Mouse (Mus musculus): ENCODE measurements around the gene Pbx4.

GRCm38 (mm10) chr8:69860807-69861206 is 28.5 kb downstream of the Pbx4 start:
- TF ChIP-seq TCF12 (IDR thresholded peaks at IDR 0.05; ENCODE audit: insufficient read depth, poor library complexity, severe bottlenecking) = no peak
- TF ChIP-seq POLR2A (IDR thresholded peaks at IDR 0.05; ENCODE audit: insufficient read length, low read depth) = no peak
- no peak for TF ChIP-seq E2F4 (IDR thresholded peaks at IDR 0.05; ENCODE audit: insufficient read depth)
- no peak for TF ChIP-seq USF1 (IDR thresholded peaks at IDR 0.05; ENCODE audit: low read depth)
- no peak for TF ChIP-seq MAX (IDR thresholded peaks at IDR 0.05; ENCODE audit: low read depth)
- no peak for TF ChIP-seq CEBPB (IDR thresholded peaks at IDR 0.05; ENCODE audit: insufficient read depth, poor library complexity, severe bottlenecking)
- TF ChIP-seq MYOG (IDR thresholded peaks at IDR 0.05; ENCODE audit: control insufficient read depth in 1 of 3, insufficient read depth in 1 of 3, insufficient read length in 2 of 3, low read depth in 2 of 3) = no peak

Measured in myocyte (in vitro differentiated cells).